Mouse (Mus musculus) E14TG2a.4 (cell line): Measurements from ENCODE around the gene Igsf8.

Experiments used
- CTCF ChIP-seq: conservative IDR thresholded peaks from 2 replicates; pipeline ENCODE4 v1.5.1; 2014; ENCODE audit warnings: low read length
- POU5F1 ChIP-seq: IDR thresholded peaks from 2 replicates; pipeline ENCODE4 v1.6.1; 2014; ENCODE audit warnings: low read length, borderline replicate concordance

DNA sequence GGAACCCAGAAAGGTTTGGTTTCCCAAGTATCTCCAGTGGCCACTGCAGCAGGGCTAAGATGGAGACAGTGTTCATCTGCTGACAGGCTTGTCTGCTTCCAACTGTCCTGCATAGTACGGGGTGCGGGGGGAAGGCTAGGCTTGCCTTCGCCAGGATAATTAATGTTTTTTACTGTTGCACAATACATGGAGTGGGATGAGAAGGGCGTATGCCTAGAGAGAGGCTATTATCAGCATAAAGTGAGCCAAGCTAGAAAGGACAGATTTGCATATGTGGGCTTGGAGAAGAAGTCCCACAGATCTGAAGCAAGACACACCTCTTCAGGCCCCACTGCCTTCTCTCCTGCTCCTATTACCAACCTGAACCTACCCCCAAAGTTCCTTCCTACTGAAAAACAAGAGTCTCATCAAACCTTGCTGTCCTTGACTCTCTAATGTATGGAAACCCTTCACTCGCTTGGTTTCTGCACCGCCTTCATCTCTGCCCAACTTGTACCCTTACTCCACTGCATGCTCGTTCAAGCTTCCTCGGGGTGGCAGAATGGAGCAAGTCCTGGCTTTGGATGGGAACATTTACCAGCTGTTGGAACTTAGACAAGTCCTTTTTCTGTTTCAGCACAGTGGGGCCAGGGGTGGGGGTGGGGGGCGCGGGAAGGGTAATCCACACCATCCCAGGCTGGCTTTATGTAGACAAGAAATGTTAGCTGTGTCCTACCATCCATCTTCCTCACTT lies 20.2 kb downstream of the Igsf8 start:
- no peak for TF ChIP-seq CTCF
- TF ChIP-seq POU5F1: no peak
